Mouse (Mus musculus) liver, embryonic 14.5 days (tissue): ENCODE results near the gene Trim2.

Experiments used
- CTCF ChIP-seq: IDR thresholded peaks from 2 replicates; pipeline ENCODE4 v1.5.1; 2016; ENCODE audit warnings: antibody characterized with exemption, low read depth, control low read depth
- EP300 ChIP-seq: IDR thresholded peaks from 2 replicates; pipeline ENCODE4 v1.6.1; 2016; ENCODE audit warnings: antibody characterized with exemption, low read depth

DNA sequence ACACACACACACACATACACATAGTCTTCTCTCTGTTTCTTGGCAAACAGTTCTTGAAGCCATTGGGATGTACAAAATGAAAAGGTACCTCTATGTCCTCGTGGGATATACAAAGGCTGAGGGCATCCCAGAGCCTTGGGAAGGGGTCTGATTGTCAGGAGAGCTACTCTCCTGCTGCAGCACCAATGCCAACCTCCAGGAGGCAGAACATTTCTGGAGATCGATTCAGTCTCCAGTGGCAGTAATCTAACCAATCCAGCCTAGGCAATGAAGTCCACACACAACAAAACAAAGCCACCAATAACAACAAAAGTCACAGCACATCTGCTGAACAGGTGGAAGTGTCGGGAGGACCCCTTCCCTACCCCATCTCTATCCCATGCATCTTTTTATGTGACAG is 38.2 kb downstream of the Trim2 start:
- TF ChIP-seq EP300 (no peak), CTCF (peak; percentile 54)
